Mouse (Mus musculus) C2C12 (cell line): Measurements from ENCODE around the gene Fam47e.

Experiments used
- CTCF ChIP-seq: IDR thresholded peaks from one replicate; pipeline ENCODE4 v1.5.1; 2011; ENCODE audit not compliant: control insufficient read depth, insufficient read depth, insufficient read length
- MAX ChIP-seq: IDR thresholded peaks from one replicate; pipeline ENCODE4 v1.6.1; 2011; ENCODE audit warnings: mild to moderate bottlenecking, control low read depth
- USF1 ChIP-seq: IDR thresholded peaks from one replicate; pipeline ENCODE4 v1.6.1; 2011; ENCODE audit warnings: low read depth, mild to moderate bottlenecking, control low read depth, moderate library complexity

GRCm38 (mm10) chr5:92512066-92512465, 42.8 kb upstream of the Fam47e start:
- TF ChIP-seq USF1 (no peak), CTCF (no peak), MAX (no peak)
